1 mouse cellular context compared by ENCODE assay signal in genomic region chr19:55295075-55295474, GRCm38 (mm10).
TF ChIP-seq lines count a peak whose summit lies in the region.

No protein-coding gene starts in this region.

TF ChIP-seq in MEL, 35 proteins besides CTCF, POLR2A, EP300 and RAD21 (continued from another document):
- TF ChIP-seq RCOR1 (IDR thresholded peaks at IDR 0.05; ENCODE audit: low read depth, low read length) (peak; percentile 49; the same call in 1 of the 2 replicates), SIN3A (IDR thresholded peaks at IDR 0.05; ENCODE audit: low read length) (peak; percentile 68), NRF1 (IDR thresholded peaks at IDR 0.05; ENCODE audit: insufficient read depth, low read depth, low read length, poor library complexity, severe bottlenecking) (no peak), GABPA (IDR thresholded peaks at IDR 0.05; ENCODE audit: low read depth, low read length) (no peak)
